Mouse (Mus musculus): ENCODE measurements at regions not wholly inside any gene's neighbourhood (a gene's known extent, or its start where the extent isn't known, plus 50 kb on each side); places are given as distances from the start of the nearest gene placed in this dataset.

DNA sequence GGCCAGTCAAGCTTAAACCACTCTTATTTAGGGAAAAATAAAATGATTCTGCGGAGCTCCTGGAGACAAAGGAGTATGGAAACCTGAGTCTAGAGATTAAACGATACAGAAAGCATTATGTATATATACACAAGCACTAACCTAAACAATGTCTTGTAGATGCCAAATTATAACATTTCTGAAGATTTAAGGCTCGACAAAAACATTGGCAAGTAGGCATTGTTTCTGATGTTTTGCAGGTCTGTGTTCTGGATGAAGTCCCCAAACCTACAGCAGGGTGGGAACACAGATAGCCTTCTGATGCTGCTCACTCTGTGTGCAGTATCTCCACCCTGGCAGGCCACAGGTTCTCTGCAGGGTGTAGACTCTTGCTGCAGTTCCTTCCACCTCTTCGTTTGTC is 228.9 kb upstream of the Nr2f1 start:
- Histone ChIP-seq H3K27me3 (replicated peaks) (no peaks in the 10 kb centered on the region), H3K4me1 (replicated peaks) (0 out of 2 replicates have a peak, but pooled peaks cover 4% of the 10 kb centered on the region), H3K36me3 (no peaks in the 10 kb centered on the region), H3K4me2 (replicated peaks) (no peak overlapping the region), H3K9ac (no peak overlapping the region), H3K4me3 (replicated peaks) (no peak overlapping the region), H3K9me3 (no peaks in the 10 kb centered on the region), H3K27ac (no peak overlapping the region)
- no peak for ATAC-seq
- WGBS, result 47% methylated on average over 4 of the region's 4 CpGs

DNA sequence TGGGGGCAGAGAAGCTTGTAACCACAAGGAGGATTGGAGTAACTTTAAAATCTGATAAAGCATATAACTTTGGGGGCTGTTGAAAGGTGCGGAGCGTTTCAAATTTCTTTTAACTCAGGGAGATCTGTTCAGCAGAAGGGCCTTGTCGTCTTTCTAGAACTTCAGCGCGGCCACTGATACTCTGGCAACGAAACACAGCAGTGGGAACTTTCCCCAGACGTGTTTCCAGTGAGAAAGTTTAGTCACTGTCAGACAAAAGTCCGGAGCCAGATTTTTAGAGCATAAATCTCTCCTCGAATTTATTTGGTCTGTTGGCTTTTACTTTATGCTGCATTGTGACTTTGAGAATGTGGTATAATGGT is 228.5 kb upstream of the Nr2f1 start:
- Histone ChIP-seq H3K9ac (no peak overlapping the region), H3K4me3 (replicated peaks) (no peak overlapping the region), H3K27ac (no peak overlapping the region)

DNA sequence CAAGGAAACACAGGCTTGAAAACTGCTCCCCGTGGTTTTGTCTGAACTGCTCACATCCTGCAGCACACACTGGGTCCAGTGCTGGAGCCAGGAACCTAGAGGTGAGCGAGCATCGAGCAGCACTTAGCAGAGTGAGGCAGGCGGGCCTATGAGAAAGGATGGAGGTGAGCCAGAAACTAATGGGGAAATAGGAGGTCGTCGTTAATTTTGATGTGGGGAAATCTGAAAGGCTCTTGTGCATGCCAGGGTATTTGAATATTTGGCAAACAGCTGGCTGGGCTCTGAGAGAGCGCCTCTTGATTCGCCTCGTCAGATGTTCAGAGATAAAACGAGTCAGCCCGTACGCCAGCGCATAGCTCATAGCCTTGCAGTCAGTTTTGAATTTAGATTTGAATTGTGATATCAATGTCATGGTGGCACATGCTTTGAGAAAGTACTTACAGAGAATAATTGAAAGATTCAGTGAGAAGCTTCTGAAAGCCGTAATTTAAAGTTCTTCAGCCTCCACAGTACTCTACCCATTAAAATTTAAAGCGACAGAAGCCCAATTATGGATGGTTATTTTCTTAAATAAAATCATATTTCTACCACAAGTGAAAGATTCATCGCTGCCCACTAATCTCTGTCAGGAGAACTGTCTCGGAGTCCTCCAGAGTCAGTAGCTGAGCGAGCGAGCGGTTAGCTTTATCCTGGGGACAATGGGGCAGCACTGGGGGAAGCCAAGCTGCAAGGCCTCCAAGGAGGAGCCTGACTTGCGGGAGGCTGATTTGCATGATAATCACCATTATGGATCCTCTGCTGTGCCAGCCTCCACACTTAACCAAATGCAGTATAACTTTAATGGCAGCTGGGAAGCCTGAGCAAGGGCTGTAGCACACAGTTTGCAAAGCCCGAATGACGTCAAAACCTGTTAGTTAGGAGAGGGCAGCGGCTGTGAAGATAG is 227.9 kb upstream of the Nr2f1 start:
- Histone ChIP-seq H3K9ac (no peak overlapping the region), H3K4me1 (replicated peaks) (0 out of 2 replicates have a peak, but pooled peaks cover 4% of the 10 kb centered on the region), H3K9me3 (no peaks in the 10 kb centered on the region), H3K27ac (no peak overlapping the region), H3K4me2 (replicated peaks) (peak overlapping the region; percentile 43), H3K4me3 (replicated peaks) (no peak overlapping the region), H3K27me3 (replicated peaks) (no peaks in the 10 kb centered on the region), H3K36me3 (no peaks in the 10 kb centered on the region)
- WGBS, result 33% methylated on average over 24 of the region's 24 CpGs
- peak; percentile 36; the same call in 1 of the 2 replicates for ATAC-seq

More for the DNA sequence above, 228.5 kb upstream of the Nr2f1 start:
- ATAC-seq, result no peak
- Histone ChIP-seq H3K36me3 (no peaks in the 10 kb centered on the region), H3K4me2 (replicated peaks) (peak overlapping the region; percentile 43), H3K4me1 (replicated peaks) (0 out of 2 replicates have a peak, but pooled peaks cover 4% of the 10 kb centered on the region), H3K9me3 (no peaks in the 10 kb centered on the region), H3K27me3 (replicated peaks) (no peaks in the 10 kb centered on the region)
- 8% methylated on average over 9 of the region's 9 CpGs for WGBS

DNA sequence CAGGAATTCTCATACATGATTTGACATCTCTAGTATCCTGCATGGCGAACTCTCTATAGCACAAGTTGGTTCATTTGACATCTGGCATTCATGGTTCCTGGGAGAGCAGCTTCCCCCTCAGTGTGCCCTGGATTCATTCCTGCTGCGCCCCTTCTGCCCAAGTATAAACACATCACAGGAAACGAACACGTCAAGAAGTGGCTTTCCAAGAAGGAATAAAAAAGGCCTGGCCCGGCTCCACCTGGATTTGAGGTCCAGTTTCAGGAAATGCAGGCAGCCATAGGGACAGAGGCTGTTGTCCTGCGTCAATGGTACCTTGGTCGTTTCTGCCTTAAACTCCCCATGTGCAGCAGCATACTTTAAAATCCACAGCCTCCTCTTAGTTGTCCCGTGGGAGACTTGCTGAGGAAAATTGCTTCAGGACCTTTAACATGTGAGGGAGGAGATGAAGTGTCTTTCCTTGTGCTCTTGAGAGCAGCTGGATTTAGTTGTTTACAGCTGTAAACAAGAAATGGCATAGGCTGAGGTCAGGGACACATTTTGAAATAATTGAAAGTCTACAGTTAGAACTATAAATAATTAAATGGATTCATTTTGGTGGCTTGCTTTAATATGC is 226.9 kb upstream of the Nr2f1 start:
- no peaks in the 10 kb centered on the region for H3K27me3 ChIP-seq (replicated peaks)
- H3K36me3 ChIP-seq, result no peaks in the 10 kb centered on the region
- H3K4me1 ChIP-seq (replicated peaks), result 0 out of 2 replicates have a peak, but pooled peaks cover 4% of the 10 kb centered on the region
- ATAC-seq, result no peak
- WGBS, result 37% methylated on average over 8 of the region's 8 CpGs
- no peak overlapping the region for H3K27ac ChIP-seq
- no peak overlapping the region for H3K4me3 ChIP-seq (replicated peaks)
- no peak overlapping the region for H3K9ac ChIP-seq
- no peak overlapping the region for H3K4me2 ChIP-seq (replicated peaks)
- H3K9me3 ChIP-seq, result no peaks in the 10 kb centered on the region

DNA sequence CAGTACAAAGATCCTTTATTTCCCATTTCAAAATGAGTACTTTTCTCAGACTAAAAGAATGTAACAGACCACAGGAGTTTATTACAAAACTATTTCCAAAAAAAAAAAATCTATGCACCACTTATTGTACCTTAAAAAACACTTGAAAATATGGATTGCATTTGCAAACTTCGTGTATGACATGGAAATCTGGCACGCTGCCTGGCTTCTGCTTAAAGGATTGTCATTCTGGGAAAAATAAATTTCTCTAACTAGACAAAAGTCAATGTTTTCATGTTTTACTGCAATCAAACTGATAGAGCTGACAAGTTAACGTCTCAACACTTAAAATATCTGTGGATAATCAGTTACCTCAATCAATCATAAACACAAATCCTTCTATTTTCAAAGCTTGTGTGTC is 205.5 kb upstream of the Nr2f1 start:
- ATAC-seq, result no peak
- H3K27ac ChIP-seq, result no peak overlapping the region
- 43% methylated on average over 3 of the region's 3 CpGs for WGBS
- no peaks in the 10 kb centered on the region for H3K9me3 ChIP-seq
- H3K4me1 ChIP-seq (replicated peaks), result no peaks in the 10 kb centered on the region
- no peaks in the 10 kb centered on the region for H3K36me3 ChIP-seq
- H3K4me3 ChIP-seq (replicated peaks), result no peak overlapping the region
- H3K4me2 ChIP-seq (replicated peaks), result no peak overlapping the region
- no peaks in the 10 kb centered on the region for H3K27me3 ChIP-seq (replicated peaks)
- H3K9ac ChIP-seq, result no peak overlapping the region

DNA sequence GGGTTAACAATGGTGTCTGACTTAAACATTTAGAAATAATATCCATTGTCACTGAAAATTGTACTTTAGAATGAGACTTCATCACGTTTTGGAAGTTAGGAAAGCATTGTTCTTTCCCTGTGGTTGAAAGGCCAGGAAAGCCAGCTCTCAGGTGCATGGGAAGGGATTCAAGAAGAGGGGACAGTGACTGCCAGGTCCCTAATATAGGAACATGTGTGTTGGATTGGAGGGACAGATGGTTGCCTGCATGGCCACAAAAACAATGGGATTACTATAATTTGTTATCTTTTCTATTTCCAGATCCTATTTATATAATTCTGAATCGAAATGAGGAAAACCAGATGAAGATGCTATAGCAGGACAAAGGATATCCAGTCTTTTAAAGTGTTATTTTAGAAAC is 184.2 kb upstream of the Nr2f1 start:
- 62% methylated on average over 2 of the region's 2 CpGs for WGBS

DNA sequence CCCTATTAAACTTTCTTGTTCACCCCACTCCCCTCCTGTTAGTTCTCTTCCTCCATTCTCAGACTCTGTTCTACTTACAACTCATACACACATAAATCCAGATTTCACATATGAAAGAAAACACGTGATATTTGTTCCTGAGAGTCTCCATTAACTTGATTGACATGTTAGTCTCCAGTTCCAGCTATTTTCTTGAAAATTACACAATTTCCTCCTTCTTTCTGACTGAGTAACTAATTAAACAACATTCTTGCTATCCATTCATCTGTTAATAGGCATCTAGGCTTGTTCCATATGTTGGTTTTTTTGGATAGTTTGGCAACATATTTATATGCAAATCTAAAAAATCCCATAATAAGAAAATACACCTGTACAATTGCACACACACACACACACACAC is 161.7 kb upstream of the Nr2f1 start:
- 59% methylated on average over 1 of the region's 1 CpGs for WGBS
- H3K27ac ChIP-seq, result no peak overlapping the region
- ATAC-seq, result no peak
- no peaks in the 10 kb centered on the region for H3K4me1 ChIP-seq (replicated peaks)
- H3K27me3 ChIP-seq (replicated peaks), result no peaks in the 10 kb centered on the region
- H3K36me3 ChIP-seq, result no peaks in the 10 kb centered on the region
- no peak overlapping the region for H3K4me3 ChIP-seq (replicated peaks)
- no peak overlapping the region for H3K4me2 ChIP-seq (replicated peaks)
- H3K9me3 ChIP-seq, result no peaks in the 10 kb centered on the region
- H3K9ac ChIP-seq, result no peak overlapping the region

More for the DNA sequence above, 184.2 kb upstream of the Nr2f1 start:
- H3K4me3 ChIP-seq (replicated peaks), result no peak overlapping the region
- ATAC-seq, result no peak
- H3K36me3 ChIP-seq, result no peaks in the 10 kb centered on the region
- H3K27ac ChIP-seq, result no peak overlapping the region
- no peaks in the 10 kb centered on the region for H3K27me3 ChIP-seq (replicated peaks)
- no peak overlapping the region for H3K9ac ChIP-seq
- H3K9me3 ChIP-seq, result no peaks in the 10 kb centered on the region
- H3K4me1 ChIP-seq (replicated peaks), result no peaks in the 10 kb centered on the region
- H3K4me2 ChIP-seq (replicated peaks), result no peak overlapping the region

DNA sequence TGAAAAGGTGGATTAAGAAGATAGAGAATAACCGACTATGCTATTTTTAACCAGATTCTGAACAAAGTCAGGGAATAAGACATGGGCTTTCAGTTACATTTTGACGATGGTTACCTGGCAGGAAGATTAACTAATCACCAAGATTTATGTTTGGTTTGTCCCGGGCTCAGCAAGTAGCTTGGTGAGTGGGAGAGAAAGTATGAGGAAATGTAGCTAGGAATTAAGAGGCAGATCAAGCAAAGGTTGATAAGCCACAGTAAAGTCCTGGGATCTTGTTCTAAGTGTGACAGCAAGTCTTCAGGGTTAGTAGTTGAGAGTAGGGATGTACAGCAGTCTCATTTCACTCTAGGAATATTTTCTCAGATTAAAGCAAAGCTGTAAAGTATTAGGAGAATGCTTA is 149.3 kb upstream of the Nr2f1 start:
- no peak overlapping the region for H3K9ac ChIP-seq
- ATAC-seq, result no peak
- H3K36me3 ChIP-seq, result no peaks in the 10 kb centered on the region
- H3K9me3 ChIP-seq, result no peaks in the 10 kb centered on the region
- no peak overlapping the region for H3K4me3 ChIP-seq (replicated peaks)
- no peak overlapping the region for H3K27ac ChIP-seq
- no peak overlapping the region for H3K4me2 ChIP-seq (replicated peaks)
- H3K4me1 ChIP-seq (replicated peaks), result no peaks in the 10 kb centered on the region
- H3K27me3 ChIP-seq (replicated peaks), result no peaks in the 10 kb centered on the region
- WGBS, result 36% methylated on average over 3 of the region's 3 CpGs

DNA sequence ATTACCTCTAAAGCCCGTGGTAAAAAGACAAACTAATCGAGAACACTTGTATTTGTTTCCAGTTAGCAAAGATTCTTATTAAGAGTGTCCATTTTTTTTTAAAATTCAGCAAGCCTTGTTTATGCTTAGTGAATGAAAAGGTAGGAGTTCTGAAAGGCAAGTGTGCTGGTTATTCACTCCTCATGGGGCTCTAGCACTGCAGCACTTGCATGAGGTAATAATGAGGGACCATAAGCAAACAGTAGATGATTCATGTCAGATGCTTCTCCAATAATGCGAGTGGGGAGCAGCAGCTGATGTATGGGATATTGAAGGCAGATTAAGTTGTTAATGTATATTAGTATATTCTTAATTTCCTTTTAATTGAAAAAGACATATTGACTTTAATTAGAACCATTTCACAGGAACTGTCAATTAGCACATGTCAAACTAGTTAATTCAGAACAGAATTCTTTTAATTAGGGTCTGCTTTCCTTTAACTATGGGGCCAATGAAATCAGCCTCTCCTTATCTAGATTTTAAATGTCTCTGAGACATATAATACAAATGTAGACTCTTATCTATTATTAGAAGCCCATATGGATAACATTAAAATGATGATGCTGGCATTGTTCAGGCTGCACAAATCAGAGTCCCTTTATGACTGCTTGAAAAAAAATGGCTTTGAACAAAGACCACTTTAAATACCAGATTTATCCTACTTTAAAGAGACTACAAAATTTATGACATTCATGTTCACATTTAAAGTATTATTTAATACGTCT is 125.1 kb upstream of the Nr2f1 start:
- no peak overlapping the region for H3K27ac ChIP-seq
- no peaks in the 10 kb centered on the region for H3K27me3 ChIP-seq (replicated peaks)
- ATAC-seq, result no peak
- 78% methylated on average over 4 of the region's 4 CpGs for WGBS
- H3K9ac ChIP-seq, result no peak overlapping the region
- H3K9me3 ChIP-seq, result no peaks in the 10 kb centered on the region
- no peak overlapping the region for H3K4me2 ChIP-seq (replicated peaks)
- no peak overlapping the region for H3K4me3 ChIP-seq (replicated peaks)
- H3K4me1 ChIP-seq (replicated peaks), result no peaks in the 10 kb centered on the region
- H3K36me3 ChIP-seq, result no peaks in the 10 kb centered on the region

DNA sequence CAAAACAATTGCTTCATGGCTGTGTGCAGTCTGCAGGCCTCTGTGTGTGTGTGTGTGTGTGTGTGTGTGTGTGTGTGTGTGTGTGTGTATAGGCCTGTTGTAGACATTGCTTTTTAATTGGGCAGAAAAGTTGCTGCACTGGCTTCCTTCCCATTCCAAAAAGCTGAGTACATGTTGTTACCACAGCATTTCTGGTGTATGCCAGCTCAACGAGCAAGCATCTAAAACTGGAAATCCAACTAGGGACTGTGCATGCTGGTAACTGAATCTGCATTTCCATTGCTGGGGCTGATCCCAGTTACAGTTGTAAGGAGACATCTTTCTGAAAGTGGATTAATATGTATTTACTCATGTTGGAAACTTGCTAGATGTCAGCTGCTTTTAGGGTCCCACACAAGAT is 123.6 kb upstream of the Nr2f1 start:
- ATAC-seq, result no peak
- Histone ChIP-seq H3K27ac (no peak overlapping the region), H3K9ac (no peak overlapping the region), H3K4me1 (replicated peaks) (no peaks in the 10 kb centered on the region), H3K4me3 (replicated peaks) (no peak overlapping the region), H3K36me3 (no peaks in the 10 kb centered on the region), H3K27me3 (replicated peaks) (no peaks in the 10 kb centered on the region), H3K9me3 (no peaks in the 10 kb centered on the region), H3K4me2 (replicated peaks) (no peak overlapping the region)
- 78% methylated on average over 1 of the region's 1 CpGs for WGBS

DNA sequence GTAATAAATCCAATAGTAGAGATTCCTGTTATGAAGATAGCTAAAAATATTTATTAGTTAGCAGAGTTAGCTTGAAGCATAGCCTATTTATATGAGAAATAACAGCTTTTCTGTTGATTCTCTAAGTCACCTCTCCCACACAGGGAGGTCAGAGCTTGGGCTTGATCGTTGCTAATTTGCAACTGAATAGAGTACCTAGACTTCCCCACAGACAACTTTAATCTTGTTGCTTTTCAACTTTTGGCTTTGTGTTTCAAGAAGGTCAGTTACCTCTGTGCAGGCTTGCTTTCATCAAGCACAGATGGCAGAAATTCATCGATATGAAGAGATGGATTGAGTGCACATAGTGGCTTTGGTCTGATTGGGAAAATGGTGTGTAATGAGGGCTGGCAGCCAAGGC is 118.9 kb upstream of the Nr2f1 start:
- Histone ChIP-seq H3K4me1 (replicated peaks) (no peaks in the 10 kb centered on the region), H3K9me3 (no peaks in the 10 kb centered on the region), H3K9ac (no peak overlapping the region), H3K36me3 (no peaks in the 10 kb centered on the region), H3K27ac (no peak overlapping the region), H3K4me3 (replicated peaks) (no peak overlapping the region), H3K27me3 (replicated peaks) (no peaks in the 10 kb centered on the region), H3K4me2 (replicated peaks) (no peak overlapping the region)
- 88% methylated on average over 2 of the region's 2 CpGs for WGBS
- ATAC-seq, result no peak

DNA sequence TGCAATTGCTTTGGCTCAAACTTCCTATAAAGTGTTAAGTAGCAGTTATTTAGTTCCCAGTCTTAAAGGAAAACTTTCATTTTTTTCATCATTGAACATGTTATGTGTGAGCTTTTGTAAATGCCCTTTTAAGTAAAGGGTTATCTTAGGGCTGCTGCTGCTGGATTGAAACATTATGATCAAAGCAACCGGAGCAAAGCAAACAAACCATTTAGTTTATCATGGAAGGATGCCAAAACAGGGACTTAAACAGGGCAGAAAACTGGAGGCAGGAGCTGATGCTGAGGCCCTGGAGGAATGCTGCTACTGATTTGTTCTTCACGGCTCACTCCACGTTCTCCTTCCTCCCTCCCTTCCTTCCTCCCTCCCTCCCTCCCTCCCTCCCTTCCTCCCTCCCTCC is 111.3 kb upstream of the Nr2f1 start:
- H3K27ac ChIP-seq, result no peak overlapping the region
- 52% methylated on average over 3 of the region's 3 CpGs for WGBS

More for the DNA sequence above, 111.3 kb upstream of the Nr2f1 start:
- no peak for ATAC-seq
- H3K4me2 ChIP-seq (replicated peaks), result no peak overlapping the region
- no peak overlapping the region for H3K4me3 ChIP-seq (replicated peaks)
- no peaks in the 10 kb centered on the region for H3K36me3 ChIP-seq
- H3K4me1 ChIP-seq (replicated peaks), result no peaks in the 10 kb centered on the region
- H3K9me3 ChIP-seq, result no peaks in the 10 kb centered on the region
- no peaks in the 10 kb centered on the region for H3K27me3 ChIP-seq (replicated peaks)
- no peak overlapping the region for H3K9ac ChIP-seq

Data from intestine, embryonic 15.5 days (tissue).